Mouse (Mus musculus) neural tube, embryonic 13.5 days (tissue): Measurements from ENCODE around the gene Olfr1347. TPM values are rescaled to one million over a fixed set of nuclear protein-coding genes. Genes with fewer than 3 reads are reported as not detected.
"Not testable (repeated sequence)": the region's sequence is repeated elsewhere in the genome, so short reads cannot be mapped to it uniquely, and the experiment has no call there.

ENCODE experiments used
- ATAC-seq: fragments of 200-750 bp; cut with Nextera tagmentation; 2 replicates; pipeline ENCODE4 v1.8.0; 2017; ENCODE audit warnings: low read depth, mild to moderate bottlenecking, moderate TSS enrichment, moderate library complexity
- H3K27ac ChIP-seq: fragments of 300-500 bp; sonication (generic); replicated peaks from 2 replicates; pipeline ENCODE4 v1.5.1; 2015; ENCODE audit warnings: moderate library complexity, mild to moderate bottlenecking, inconsistent platforms
- H3K27me3 ChIP-seq: fragments of 300-500 bp; sonication (generic); 2 replicates; pipeline ENCODE4 v1.6.1; 2015; ENCODE audit warnings: mild to moderate bottlenecking, inconsistent platforms
- H3K36me3 ChIP-seq: fragments of 300-500 bp; sonication (generic); 2 replicates; pipeline ENCODE4 v1.6.1; 2015; ENCODE audit warnings: mild to moderate bottlenecking, inconsistent platforms
- H3K4me1 ChIP-seq: fragments of 300-500 bp; sonication (generic); replicated peaks from 2 replicates; pipeline ENCODE4 v1.6.1; 2015; ENCODE audit warnings: inconsistent platforms
- H3K4me2 ChIP-seq: fragments of 300-500 bp; sonication (generic); 2 replicates; pipeline ENCODE4 v1.6.1; 2015; ENCODE audit warnings: inconsistent platforms, mild to moderate bottlenecking, moderate library complexity
- H3K4me3 ChIP-seq: fragments of 300-500 bp; sonication (generic); 2 replicates; pipeline ENCODE4 v1.5.1; 2015; ENCODE audit warnings: mild to moderate bottlenecking, inconsistent platforms
- H3K9ac ChIP-seq: fragments of 300-500 bp; sonication (generic); 2 replicates; pipeline ENCODE4 v1.6.1; 2015; ENCODE audit warnings: moderate library complexity, mild to moderate bottlenecking, inconsistent platforms
- H3K9me3 ChIP-seq: fragments of 300-500 bp; sonication (generic); 2 replicates; pipeline ENCODE4 v1.6.1; 2016; ENCODE audit warnings: inconsistent platforms
- WGBS: fragments of 180-500 bp; shearing (Covaris S2); methylation state at CpG from one replicate; pipeline ENCODE4 v1.1.7; 2015; 5-methylcytosine and 5-hydroxymethylcytosine counted together
- polyA plus RNA-seq: library from polyadenylated mRNA; unstranded; fragments of >200 nt; fragmentation: Nextera tagmentation; extraction: Ambion mirVana; gene quantifications from 2 replicates; pipeline ENCODE4 v1.2.1, GENCODE M21; 2015

Olfr1347 gene
- not detected in 2 replicates for polyA plus RNA-seq

DNA sequence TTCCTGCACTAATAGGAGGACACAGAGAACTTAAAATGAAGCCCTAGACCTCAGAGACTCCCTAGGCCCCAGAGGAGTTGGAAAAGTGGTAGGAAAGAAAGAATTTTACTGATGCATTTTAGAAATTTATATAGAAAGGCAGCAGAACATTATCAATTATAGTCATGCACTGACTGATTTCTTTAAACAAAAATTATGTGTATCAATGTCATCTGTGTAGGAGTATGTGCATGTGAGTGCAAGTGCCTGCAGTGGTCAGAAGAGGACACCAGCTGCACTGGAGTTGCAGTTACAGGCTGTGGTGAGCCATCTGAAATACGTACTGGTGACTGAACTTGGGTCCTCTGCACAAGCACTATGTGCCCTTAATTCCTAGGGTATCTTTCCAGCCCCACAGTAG, at the start of gene Olfr1347:
Gene Olfr1347 (minus strand): TSS at position 101 of the 400 bp plus-strand sequence.
- no peak for ATAC-seq
- Histone ChIP-seq H3K4me3 (no peak within 1 kb of the TSS), H3K4me1 (no peaks in the 10 kb centered on the region), H3K36me3 (no peaks in the 10 kb centered on the region), H3K4me2 (no peak within 1 kb of the TSS), H3K9me3 (no peaks in the 10 kb centered on the region), H3K9ac (no peak within 1 kb of the TSS), H3K27me3 (no peaks in the 10 kb centered on the region), H3K27ac (no peak within 1 kb of the TSS)
- WGBS = 64% methylated on average over 1 of the region's 1 CpGs

DNA sequence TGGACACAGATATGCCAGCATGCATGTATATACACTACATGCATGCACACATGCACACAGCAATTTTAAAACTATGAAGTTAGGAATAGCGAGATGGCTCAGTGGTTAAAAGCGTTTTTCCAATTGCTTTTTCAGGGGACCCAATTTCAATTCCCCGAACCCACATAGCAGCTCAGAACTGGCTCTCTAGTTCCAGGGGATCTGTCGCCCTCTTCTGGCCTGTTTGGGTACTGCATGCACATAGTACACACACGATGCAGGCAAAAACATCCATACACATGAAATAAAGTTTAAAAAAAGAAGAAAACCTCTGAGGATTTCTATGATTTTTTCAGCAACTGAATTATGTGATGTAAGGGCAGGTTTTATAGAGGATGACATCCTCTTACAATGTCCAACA, 26.6 kb upstream of the Olfr1347 start:
- H3K4me3 ChIP-seq = no peak overlapping the region
- H3K27me3 ChIP-seq = no peaks in the 10 kb centered on the region
- WGBS = 61% methylated on average over 5 of the region's 5 CpGs
- ATAC-seq = no peak
- no peak overlapping the region for H3K9ac ChIP-seq
- H3K27ac ChIP-seq = no peak overlapping the region
- 0 out of 2 replicates have a peak, but pooled peaks cover 4% of the 10 kb centered on the region for H3K9me3 ChIP-seq
- H3K36me3 ChIP-seq = no peaks in the 10 kb centered on the region
- H3K4me1 ChIP-seq = no peaks in the 10 kb centered on the region
- no peak overlapping the region for H3K4me2 ChIP-seq

DNA sequence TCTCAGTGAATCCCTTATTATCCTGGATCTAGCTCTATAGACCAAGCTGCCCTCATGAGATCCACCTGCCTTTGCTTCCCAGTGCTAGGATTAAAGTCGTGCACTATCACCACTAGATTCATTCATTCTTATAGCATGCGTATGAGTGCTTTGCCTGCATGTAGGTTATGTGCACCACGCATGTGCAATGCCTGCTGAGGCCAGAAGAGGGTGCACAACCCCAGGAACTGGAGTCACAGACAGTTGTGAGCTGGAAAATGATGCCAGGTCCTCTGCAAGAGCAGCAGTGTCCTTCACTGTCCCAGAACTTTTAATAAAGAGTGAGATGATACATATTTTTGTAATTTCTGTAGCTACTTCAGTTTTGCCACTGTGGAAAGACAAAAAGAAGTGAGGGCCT, 25.4 kb upstream of the Olfr1347 start:
- Histone ChIP-seq H3K36me3 (no peaks in the 10 kb centered on the region), H3K4me2 (no peak overlapping the region), H3K27ac (no peak overlapping the region), H3K27me3 (no peaks in the 10 kb centered on the region), H3K9me3 (0 out of 2 replicates have a peak, but pooled peaks cover 4% of the 10 kb centered on the region), H3K9ac (no peak overlapping the region), H3K4me1 (no peaks in the 10 kb centered on the region), H3K4me3 (no peak overlapping the region)
- no peak for ATAC-seq
- WGBS = 58% methylated on average over 3 of the region's 3 CpGs

DNA sequence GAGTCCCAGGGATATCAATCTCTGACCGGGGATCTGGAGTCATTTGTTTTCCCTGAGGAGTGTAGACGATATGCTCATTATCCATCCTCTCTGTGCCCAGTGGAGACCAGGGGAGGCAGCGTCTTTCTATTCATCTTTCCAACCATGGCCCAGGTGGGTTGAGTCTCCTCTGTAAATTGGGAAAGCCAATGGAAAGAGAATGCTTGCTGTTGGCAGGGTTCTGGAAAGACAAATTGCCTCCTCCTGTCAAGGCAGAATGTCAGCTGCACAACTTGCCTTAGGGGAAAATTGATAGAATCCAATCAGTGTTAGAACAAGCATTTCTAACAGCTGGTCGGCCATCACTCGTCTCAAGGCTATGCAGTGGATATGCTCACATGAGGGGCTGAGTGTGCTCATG, 23.3 kb upstream of the Olfr1347 start, which contains the start of gene Olfr1349:
Gene Olfr1349 (minus strand): TSS at position 101 of the 400 bp plus-strand sequence.
- WGBS = 80% methylated on average over 5 of the region's 5 CpGs
- Histone ChIP-seq H3K4me3 (no peak within 1 kb of the TSS), H3K36me3 (no peaks in the 10 kb centered on the region), H3K27ac (no peak within 1 kb of the TSS), H3K4me1 (no peaks in the 10 kb centered on the region), H3K27me3 (no peaks in the 10 kb centered on the region), H3K9me3 (0 out of 2 replicates have a peak, but pooled peaks cover 4% of the 10 kb centered on the region), H3K4me2 (no peak within 1 kb of the TSS), H3K9ac (no peak within 1 kb of the TSS)
- no peak for ATAC-seq

DNA sequence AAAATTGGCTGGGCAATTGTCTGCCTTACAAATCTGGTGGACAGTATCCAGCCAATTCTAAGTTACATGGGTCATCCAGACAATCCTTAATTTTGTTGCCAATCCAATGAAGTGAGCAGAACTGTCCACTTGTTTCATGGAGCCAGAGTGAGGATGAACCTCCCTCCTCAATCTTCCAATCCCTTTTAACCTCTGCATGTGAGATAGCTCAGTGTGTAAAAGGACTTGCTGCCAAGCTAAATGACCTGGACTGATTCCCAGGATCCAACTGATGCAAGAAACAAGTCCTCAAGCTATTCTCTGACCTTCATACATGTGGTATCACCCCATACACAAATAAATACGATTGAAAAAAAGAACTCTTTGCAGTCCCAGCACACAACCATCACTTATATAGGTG, 22.1 kb upstream of the Olfr1347 start:
- WGBS = 46% methylated on average over 1 of the region's 1 CpGs
- no peaks in the 10 kb centered on the region for H3K4me1 ChIP-seq
- H3K27ac ChIP-seq = no peak overlapping the region
- no peak overlapping the region for H3K4me2 ChIP-seq
- 0 out of 2 replicates have a peak, but pooled peaks cover 2% of the 10 kb centered on the region for H3K9me3 ChIP-seq
- no peaks in the 10 kb centered on the region for H3K27me3 ChIP-seq
- H3K9ac ChIP-seq = no peak overlapping the region
- no peaks in the 10 kb centered on the region for H3K36me3 ChIP-seq
- ATAC-seq = no peak
- no peak overlapping the region for H3K4me3 ChIP-seq

DNA sequence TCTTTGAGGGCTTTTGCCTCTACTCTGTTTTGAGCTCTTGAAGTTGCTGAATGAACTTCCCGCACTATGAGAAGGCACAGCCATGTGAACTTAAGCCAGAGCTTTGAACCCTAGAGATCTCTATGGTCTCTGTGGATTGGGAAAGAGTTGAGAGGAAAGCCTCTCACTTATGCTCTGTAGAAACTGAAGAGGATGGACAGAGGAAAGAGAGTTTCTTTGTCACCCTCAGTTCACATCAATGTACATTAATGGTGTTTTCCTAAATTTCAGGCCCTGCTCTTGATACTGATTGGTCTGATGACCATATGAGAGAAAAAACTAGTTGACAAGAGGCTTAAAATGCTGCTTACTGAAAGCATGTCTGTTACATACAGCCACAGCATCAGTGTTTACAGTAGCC, 9.1 kb upstream of the Olfr1347 start, which contains the start of gene Olfr1348:
Gene Olfr1348 (minus strand): TSS at position 101 of the 400 bp plus-strand sequence.
- Histone ChIP-seq H3K4me2 (no peak within 1 kb of the TSS), H3K36me3 (no peaks in the 10 kb centered on the region), H3K27ac (no peak within 1 kb of the TSS), H3K4me3 (no peak within 1 kb of the TSS), H3K27me3 (no peaks in the 10 kb centered on the region), H3K9me3 (no peaks in the 10 kb centered on the region), H3K4me1 (no peaks in the 10 kb centered on the region), H3K9ac (no peak within 1 kb of the TSS)
- ATAC-seq = no peak
- WGBS = 94% methylated on average over 1 of the region's 1 CpGs

DNA sequence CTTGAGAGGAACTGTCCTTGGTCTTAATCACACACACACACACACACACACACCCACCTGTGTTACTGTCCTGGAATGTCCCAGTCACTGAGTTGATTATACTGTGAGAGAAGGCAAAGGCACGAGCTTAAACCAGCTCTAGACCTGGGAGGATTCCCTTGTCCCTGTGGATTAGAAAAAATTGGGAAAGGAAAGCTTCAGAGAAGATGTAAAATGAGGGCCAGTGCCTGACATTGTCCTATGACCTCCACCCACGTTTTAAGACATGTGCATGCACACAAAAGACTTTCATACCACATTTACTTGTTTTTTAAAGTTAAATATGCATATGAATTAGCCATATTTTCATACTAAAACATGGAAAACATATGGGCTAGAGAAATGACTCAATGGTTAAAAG, 12.7 kb downstream of the Olfr1347 start, which contains the start of gene Olfr5:
Gene Olfr5 (minus strand): TSS at position 101 of the 400 bp plus-strand sequence.
- no peaks in the 10 kb centered on the region for H3K27me3 ChIP-seq
- WGBS = 40% methylated on average over 2 of the region's 2 CpGs

DNA sequence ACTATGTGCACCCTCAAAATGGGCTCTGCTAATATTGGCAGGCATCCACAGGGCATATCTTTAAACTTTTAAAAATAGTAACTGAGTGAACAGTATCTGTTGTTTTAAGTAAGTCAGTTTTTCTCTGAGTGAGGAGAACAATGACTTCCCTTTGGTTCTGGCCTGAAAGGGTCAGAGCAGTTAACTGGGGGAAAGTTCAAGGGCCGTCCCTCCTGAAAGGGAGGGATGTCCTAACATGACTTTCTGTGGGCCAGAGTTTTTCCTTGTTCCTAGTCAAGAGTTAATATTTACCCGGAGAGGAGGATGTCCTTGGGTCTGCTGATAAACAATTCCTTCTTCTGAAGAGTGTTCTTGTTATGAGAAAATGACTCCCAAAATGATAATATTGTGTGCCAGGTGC, 21.9 kb downstream of the Olfr1347 start:
- not testable (repeated sequence) for H3K27ac ChIP-seq, ATAC-seq, H3K4me2 ChIP-seq, H3K4me1 ChIP-seq, H3K9ac ChIP-seq, H3K27me3 ChIP-seq, H3K4me3 ChIP-seq, H3K36me3 ChIP-seq, H3K9me3 ChIP-seq
- WGBS = 83% methylated on average over 2 of the region's 2 CpGs

More for the DNA sequence above, 12.7 kb downstream of the Olfr1347 start, which contains the start of gene Olfr5:
- no peak for ATAC-seq
- Histone ChIP-seq H3K4me2 (no peak within 1 kb of the TSS), H3K27ac (no peak within 1 kb of the TSS), H3K9me3 (0 out of 2 replicates have a peak, but pooled peaks cover 3% of the 10 kb centered on the region), H3K4me3 (no peak within 1 kb of the TSS), H3K36me3 (no peaks in the 10 kb centered on the region), H3K4me1 (no peaks in the 10 kb centered on the region), H3K9ac (no peak within 1 kb of the TSS)

DNA sequence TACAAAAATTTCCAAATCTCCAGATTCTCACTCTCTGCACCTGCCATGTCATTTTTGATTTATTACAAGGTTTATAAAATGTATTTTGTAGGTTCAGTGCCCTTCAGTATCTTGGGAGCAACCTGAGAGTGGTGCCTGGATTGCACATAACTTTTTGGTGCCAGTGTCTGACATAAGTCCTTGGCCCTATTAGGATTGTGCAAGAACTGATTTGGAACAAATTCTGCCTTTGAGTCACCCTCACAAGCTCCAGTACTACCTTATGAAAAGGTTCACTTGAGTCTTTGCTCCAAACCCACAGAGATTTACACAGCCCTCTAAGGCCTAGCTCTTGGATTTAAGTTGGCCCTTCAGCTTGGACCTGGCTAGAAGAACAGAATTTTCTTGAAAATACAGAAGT, 32.6 kb downstream of the Olfr1347 start, which contains the start of gene Olfr1346:
Gene Olfr1346 (plus strand): TSS at position 151 of the 400 bp plus-strand sequence.
- Histone ChIP-seq H3K9me3 (no peaks in the 10 kb centered on the region), H3K9ac (no peak within 1 kb of the TSS), H3K27me3 (no peaks in the 10 kb centered on the region), H3K4me2 (no peak within 1 kb of the TSS), H3K36me3 (no peaks in the 10 kb centered on the region), H3K4me1 (no peaks in the 10 kb centered on the region), H3K27ac (no peak within 1 kb of the TSS), H3K4me3 (no peak within 1 kb of the TSS)
- ATAC-seq = no peak

DNA sequence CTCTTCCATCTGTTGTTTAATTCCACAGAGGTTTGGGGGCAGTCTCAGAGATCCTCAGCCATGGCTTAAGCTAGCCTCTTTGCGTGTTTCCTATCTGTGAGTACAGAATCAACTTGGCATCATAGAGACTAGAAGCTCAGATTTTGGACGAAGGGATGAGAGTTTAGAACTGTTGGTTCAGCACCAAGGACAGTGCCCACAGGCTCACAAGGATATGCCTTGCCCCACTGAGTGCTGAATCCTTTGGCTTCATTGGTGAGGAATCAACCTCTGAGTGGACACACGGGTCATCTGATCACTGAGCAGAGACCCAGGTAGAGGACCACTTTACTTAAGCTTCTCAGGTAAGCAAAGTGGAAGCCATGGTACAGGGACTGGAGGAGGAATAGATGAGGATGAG, 43.2 kb downstream of the Olfr1347 start:
- no peak overlapping the region for H3K27ac ChIP-seq
- H3K27me3 ChIP-seq = no peaks in the 10 kb centered on the region
- 47% methylated on average over 3 of the region's 3 CpGs for WGBS
- ATAC-seq = no peak
- no peaks in the 10 kb centered on the region for H3K4me1 ChIP-seq
- H3K9me3 ChIP-seq = no peaks in the 10 kb centered on the region
- H3K4me3 ChIP-seq = no peak overlapping the region
- H3K36me3 ChIP-seq = no peaks in the 10 kb centered on the region
- no peak overlapping the region for H3K9ac ChIP-seq
- H3K4me2 ChIP-seq = no peak overlapping the region

DNA sequence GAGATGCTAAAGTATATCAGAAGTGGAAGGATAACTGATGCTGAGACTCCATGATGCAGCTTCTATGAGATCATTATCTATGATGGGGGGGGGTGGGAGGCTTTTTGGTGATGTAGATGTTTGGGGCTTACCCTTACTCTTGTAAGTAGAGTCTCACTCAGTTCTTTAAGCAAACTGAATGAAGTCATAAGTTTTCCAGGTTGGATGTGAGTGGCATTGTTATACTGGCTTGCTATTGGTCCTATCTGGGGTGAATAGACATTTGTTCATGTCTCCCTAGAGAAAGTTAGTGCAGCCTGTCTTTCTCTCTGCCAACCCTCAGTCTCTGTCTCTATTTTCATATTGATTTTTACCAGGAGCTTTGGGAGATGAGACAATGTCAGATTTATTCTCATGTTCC, 43.7 kb downstream of the Olfr1347 start, which contains the start of gene Olfr1336:
Gene Olfr1336 (plus strand): TSS at position 301 of the 400 bp plus-strand sequence.
- Histone ChIP-seq H3K27ac (no peak within 1 kb of the TSS), H3K36me3 (no peaks in the 10 kb centered on the region), H3K4me2 (no peak within 1 kb of the TSS), H3K9ac (no peak within 1 kb of the TSS), H3K4me3 (no peak within 1 kb of the TSS), H3K4me1 (no peaks in the 10 kb centered on the region), H3K27me3 (no peaks in the 10 kb centered on the region), H3K9me3 (no peaks in the 10 kb centered on the region)
- ATAC-seq = no peak

DNA sequence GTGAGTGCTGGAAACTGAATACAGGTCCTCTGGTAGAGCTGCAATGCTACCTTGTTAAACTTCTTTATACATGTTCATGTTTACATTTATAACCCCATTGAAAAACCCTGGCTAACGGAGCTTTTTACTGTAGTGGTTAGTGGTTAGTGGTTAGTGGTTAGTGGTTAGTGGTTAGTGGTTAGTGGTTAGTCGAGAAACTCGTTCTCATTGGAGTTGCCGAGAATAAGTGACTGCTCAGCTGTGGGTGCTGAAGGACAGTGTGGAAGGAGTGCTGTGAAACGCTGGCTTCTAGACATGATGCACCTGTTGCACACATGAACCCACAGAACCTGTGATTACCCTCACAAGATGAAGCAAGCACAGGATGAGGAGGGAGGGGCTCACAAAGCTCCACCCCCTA, 51.8 kb downstream of the Olfr1347 start:
- H3K27ac ChIP-seq = no peak overlapping the region
- no peaks in the 10 kb centered on the region for H3K4me1 ChIP-seq
- 0 out of 2 replicates have a peak, but pooled peaks cover 4% of the 10 kb centered on the region for H3K9me3 ChIP-seq
- no peak for ATAC-seq
- WGBS = 89% methylated on average over 5 of the region's 5 CpGs
- H3K4me2 ChIP-seq = no peak overlapping the region
- H3K9ac ChIP-seq = no peak overlapping the region
- H3K27me3 ChIP-seq = no peaks in the 10 kb centered on the region
- H3K4me3 ChIP-seq = no peak overlapping the region
- no peaks in the 10 kb centered on the region for H3K36me3 ChIP-seq

DNA sequence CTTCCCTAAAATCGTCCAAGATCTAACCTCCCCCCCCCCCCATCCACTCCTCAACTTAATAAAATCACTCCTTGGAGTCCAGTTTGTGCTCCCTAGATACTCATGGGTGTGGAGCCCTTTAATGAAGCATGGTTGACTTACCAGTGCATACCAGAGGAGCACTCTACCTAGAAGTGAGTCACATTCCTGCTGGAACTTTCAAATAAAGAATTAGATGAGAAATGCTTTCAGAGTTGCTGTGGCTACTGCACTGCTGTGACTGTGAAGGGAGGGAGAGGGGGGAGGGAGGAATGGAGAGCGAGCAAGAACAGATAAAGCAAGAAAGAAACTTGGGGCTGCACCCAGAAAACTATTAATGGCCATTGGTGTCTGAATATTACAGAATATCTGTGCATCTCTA, 58.4 kb downstream of the Olfr1347 start:
- no peak overlapping the region for H3K4me3 ChIP-seq
- H3K4me1 ChIP-seq = no peaks in the 10 kb centered on the region
- H3K9ac ChIP-seq = no peak overlapping the region
- H3K9me3 ChIP-seq = no peaks in the 10 kb centered on the region
- no peaks in the 10 kb centered on the region for H3K27me3 ChIP-seq
- no peaks in the 10 kb centered on the region for H3K36me3 ChIP-seq
- WGBS = 72% methylated on average over 2 of the region's 2 CpGs
- H3K27ac ChIP-seq = no peak overlapping the region
- H3K4me2 ChIP-seq = no peak overlapping the region
- ATAC-seq = no peak
